Mouse (Mus musculus): ENCODE measurements around the gene Map3k9. TPM values are rescaled to one million over a fixed set of nuclear protein-coding genes. Genes with fewer than 3 reads are reported as not detected.

The Map3k9 gene
- polyA plus RNA-seq, 1 experiment, result 3.3 TPM

DNA sequence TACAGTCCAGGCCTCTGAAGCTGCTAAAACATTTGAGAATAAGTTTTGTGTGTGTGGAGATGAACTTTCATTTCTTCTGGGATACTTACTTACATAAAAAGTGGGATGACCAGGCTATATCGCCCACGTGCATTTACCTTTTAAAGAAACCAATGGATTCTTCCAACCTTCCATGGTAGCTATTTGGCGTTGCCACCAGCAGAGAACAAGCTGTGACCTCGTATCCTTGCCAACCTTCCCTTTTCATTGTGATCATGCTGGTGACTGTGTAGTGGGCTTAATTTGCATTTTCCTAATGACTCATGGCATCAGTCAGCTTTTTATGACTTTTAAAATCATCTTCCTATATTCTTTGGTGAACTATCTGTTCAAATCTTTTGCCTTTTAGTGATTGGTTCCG, 25.1 kb upstream of the Map3k9 start:
- Histone ChIP-seq H3K27me3 (ENCODE audit: control insufficient read depth, insufficient read depth, low read length) (no peaks in the 10 kb centered on the region), H3K27ac (ENCODE audit: control insufficient read depth, insufficient read depth, low read depth, low read length) (no peak overlapping the region), H3K36me3 (ENCODE audit: control insufficient read depth, insufficient read depth, low read length) (no peaks in the 10 kb centered on the region), H3K4me3 (ENCODE audit: control insufficient read depth, low read depth, low read length) (no peak overlapping the region), H3K4me1 (ENCODE audit: control insufficient read depth, insufficient read depth, low read length) (peaks cover 12% of the 10 kb centered on the region)
- TF ChIP-seq CTCF (IDR thresholded peaks at IDR 0.05; ENCODE audit: control insufficient read depth, insufficient read depth, insufficient replicate concordance, low read depth, low read length) (no peak), POLR2A (IDR thresholded peaks at IDR 0.05; ENCODE audit: control insufficient read depth, low read depth, low read length) (no peak)

DNA sequence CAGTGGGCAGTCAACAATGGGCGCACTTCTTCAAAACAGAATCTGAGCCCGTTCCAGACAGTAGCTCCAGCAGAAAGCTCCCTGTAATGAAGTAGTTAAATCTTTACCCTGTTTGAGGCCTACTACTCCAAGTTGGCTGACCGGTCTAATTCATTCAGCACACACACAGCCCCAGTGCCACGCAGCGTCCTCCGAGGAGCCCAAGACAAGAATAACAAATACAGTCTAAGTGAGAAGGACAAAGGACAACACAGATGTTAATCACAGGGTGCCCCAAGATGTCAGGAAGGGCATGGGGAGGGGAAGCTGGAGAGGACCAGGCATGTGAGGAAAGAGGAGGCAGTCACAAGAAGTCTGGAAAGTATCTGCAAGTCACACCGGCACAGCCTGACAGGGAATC, 22.8 kb upstream of the Map3k9 start:
- H3K27me3 ChIP-seq (ENCODE audit: control insufficient read depth, insufficient read depth, low read length), result no peaks in the 10 kb centered on the region
- peaks cover 12% of the 10 kb centered on the region for H3K4me1 ChIP-seq (ENCODE audit: control insufficient read depth, insufficient read depth, low read length)
- H3K4me3 ChIP-seq (ENCODE audit: control insufficient read depth, low read depth, low read length), result no peak overlapping the region
- TF ChIP-seq POLR2A (IDR thresholded peaks at IDR 0.05; ENCODE audit: control insufficient read depth, low read depth, low read length), result no peak
- no peak for TF ChIP-seq CTCF (IDR thresholded peaks at IDR 0.05; ENCODE audit: control insufficient read depth, insufficient read depth, insufficient replicate concordance, low read depth, low read length)
- H3K27ac ChIP-seq (ENCODE audit: control insufficient read depth, insufficient read depth, low read depth, low read length), result no peak overlapping the region
- H3K36me3 ChIP-seq (ENCODE audit: control insufficient read depth, insufficient read depth, low read length), result no peaks in the 10 kb centered on the region

- H3K27ac ChIP-seq (ENCODE audit: control insufficient read depth, insufficient read depth, low read depth, low read length), result no peak overlapping the region
- peaks cover 10% of the 10 kb centered on the region for H3K4me1 ChIP-seq (ENCODE audit: control insufficient read depth, insufficient read depth, low read length)
- H3K36me3 ChIP-seq (ENCODE audit: control insufficient read depth, insufficient read depth, low read length), result no peaks in the 10 kb centered on the region
- no peaks in the 10 kb centered on the region for H3K27me3 ChIP-seq (ENCODE audit: control insufficient read depth, insufficient read depth, low read length)
- TF ChIP-seq CTCF (IDR thresholded peaks at IDR 0.05; ENCODE audit: control insufficient read depth, insufficient read depth, insufficient replicate concordance, low read depth, low read length), result no peak
- no peak for TF ChIP-seq POLR2A (IDR thresholded peaks at IDR 0.05; ENCODE audit: control insufficient read depth, low read depth, low read length)
- H3K4me3 ChIP-seq (ENCODE audit: control insufficient read depth, low read depth, low read length), result no peak overlapping the region
Measured at GRCm38 (mm10) chr12:81803016-81803415, 22.0 kb upstream of the Map3k9 start.

DNA sequence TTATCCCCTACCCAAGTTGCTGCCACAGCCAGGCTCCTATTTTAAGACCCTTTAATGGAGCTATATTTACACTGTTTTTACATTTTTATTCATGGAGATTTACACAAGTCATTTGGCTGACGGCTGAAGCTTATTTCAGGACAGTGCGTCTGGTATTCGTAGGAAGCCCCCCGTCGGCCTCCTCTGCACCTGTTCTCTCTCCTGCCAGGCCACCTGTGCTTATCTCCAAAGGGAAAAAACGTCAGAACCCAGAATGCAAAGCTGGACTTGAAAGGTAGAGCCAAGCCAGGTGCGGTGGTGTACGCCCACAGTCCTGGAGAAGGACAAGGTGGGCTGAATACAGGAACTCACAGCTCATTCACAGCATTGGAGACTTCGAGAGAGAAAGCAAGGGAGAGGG, 20.2 kb upstream of the Map3k9 start:
- Histone ChIP-seq H3K4me1 (ENCODE audit: control insufficient read depth, insufficient read depth, low read length) (no peaks in the 10 kb centered on the region), H3K36me3 (ENCODE audit: control insufficient read depth, insufficient read depth, low read length) (no peaks in the 10 kb centered on the region), H3K27ac (ENCODE audit: control insufficient read depth, insufficient read depth, low read depth, low read length) (no peak overlapping the region), H3K27me3 (ENCODE audit: control insufficient read depth, insufficient read depth, low read length) (no peaks in the 10 kb centered on the region), H3K4me3 (ENCODE audit: control insufficient read depth, low read depth, low read length) (no peak overlapping the region)
- no peak for TF ChIP-seq CTCF (IDR thresholded peaks at IDR 0.05; ENCODE audit: control insufficient read depth, insufficient read depth, insufficient replicate concordance, low read depth, low read length)
- TF ChIP-seq POLR2A (IDR thresholded peaks at IDR 0.05; ENCODE audit: control insufficient read depth, low read depth, low read length), result no peak

- TF ChIP-seq CTCF (IDR thresholded peaks at IDR 0.05; ENCODE audit: control insufficient read depth, insufficient read depth, insufficient replicate concordance, low read depth, low read length) (peak; percentile 86; the same call in 1 of the 2 replicates), POLR2A (IDR thresholded peaks at IDR 0.05; ENCODE audit: control insufficient read depth, low read depth, low read length) (no peak)
- no peaks in the 10 kb centered on the region for H3K27me3 ChIP-seq (ENCODE audit: control insufficient read depth, insufficient read depth, low read length)
- no peak overlapping the region for H3K27ac ChIP-seq (ENCODE audit: control insufficient read depth, insufficient read depth, low read depth, low read length)
- no peaks in the 10 kb centered on the region for H3K36me3 ChIP-seq (ENCODE audit: control insufficient read depth, insufficient read depth, low read length)
- no peaks in the 10 kb centered on the region for H3K4me1 ChIP-seq (ENCODE audit: control insufficient read depth, insufficient read depth, low read length)
- H3K4me3 ChIP-seq (ENCODE audit: control insufficient read depth, low read depth, low read length), result no peak overlapping the region
Measured at GRCm38 (mm10) chr12:81796541-81796940, 15.6 kb upstream of the Map3k9 start.

DNA sequence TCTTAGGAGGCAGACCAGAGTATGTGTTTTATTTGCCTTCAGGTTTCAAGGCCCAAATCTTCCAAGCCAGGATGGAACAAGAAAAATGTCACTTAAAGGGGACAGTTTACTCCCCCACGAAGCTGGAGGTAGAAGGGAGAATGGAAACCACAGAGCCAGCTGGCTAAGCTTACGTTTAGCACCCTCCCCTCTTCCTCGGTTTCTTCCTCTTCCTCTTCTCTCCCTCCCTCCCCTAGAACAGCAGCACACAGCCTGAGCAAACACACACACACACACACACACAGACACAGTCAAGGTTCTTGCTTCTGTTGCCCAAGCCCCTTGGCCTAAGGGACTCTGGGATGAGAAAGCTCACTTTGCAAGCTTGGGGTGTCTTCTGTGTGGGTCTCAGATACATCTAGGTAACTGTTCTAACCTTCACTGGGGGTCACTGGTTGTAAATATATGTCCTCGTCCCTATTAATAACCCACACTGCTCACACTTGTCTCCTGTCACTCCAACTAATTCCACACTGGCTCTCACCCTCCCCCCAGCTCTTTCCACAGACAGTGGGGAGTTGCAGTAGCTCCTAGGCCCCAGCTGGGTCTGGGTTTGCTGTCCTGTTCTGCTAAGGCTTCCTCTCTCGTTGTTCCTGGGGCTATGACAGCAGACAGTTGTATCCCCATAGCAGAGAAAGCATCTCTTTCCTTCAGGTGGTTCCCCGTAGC, 11.7 kb upstream of the Map3k9 start:
- Histone ChIP-seq H3K36me3 (ENCODE audit: control insufficient read depth, insufficient read depth, low read length) (no peaks in the 10 kb centered on the region), H3K4me3 (ENCODE audit: control insufficient read depth, low read depth, low read length) (no peak overlapping the region), H3K27ac (ENCODE audit: control insufficient read depth, insufficient read depth, low read depth, low read length) (no peak overlapping the region), H3K4me1 (ENCODE audit: control insufficient read depth, insufficient read depth, low read length) (no peaks in the 10 kb centered on the region), H3K27me3 (ENCODE audit: control insufficient read depth, insufficient read depth, low read length) (no peaks in the 10 kb centered on the region)
- no peak for TF ChIP-seq CTCF (IDR thresholded peaks at IDR 0.05; ENCODE audit: control insufficient read depth, insufficient read depth, insufficient replicate concordance, low read depth, low read length)
- TF ChIP-seq POLR2A (IDR thresholded peaks at IDR 0.05; ENCODE audit: control insufficient read depth, low read depth, low read length), result no peak

GRCm38 (mm10) chr12:81789499-81789898, 8.5 kb upstream of the Map3k9 start:
- TF ChIP-seq CTCF (IDR thresholded peaks at IDR 0.05; ENCODE audit: control insufficient read depth, insufficient read depth, insufficient replicate concordance, low read depth, low read length), result no peak
- H3K27ac ChIP-seq (ENCODE audit: control insufficient read depth, insufficient read depth, low read depth, low read length), result no peak overlapping the region
- peaks cover 3% of the 10 kb centered on the region for H3K4me1 ChIP-seq (ENCODE audit: control insufficient read depth, insufficient read depth, low read length)
- no peaks in the 10 kb centered on the region for H3K27me3 ChIP-seq (ENCODE audit: control insufficient read depth, insufficient read depth, low read length)
- H3K36me3 ChIP-seq (ENCODE audit: control insufficient read depth, insufficient read depth, low read length), result no peaks in the 10 kb centered on the region
- no peak overlapping the region for H3K4me3 ChIP-seq (ENCODE audit: control insufficient read depth, low read depth, low read length)
